Mouse (Mus musculus): ENCODE data around the gene Bmp7.

Bmp7 gene

GRCm38 (mm10) chr2:172949051-172949450, 8.9 kb upstream of the Bmp7 start:
- DNase-seq (ENCODE audit: low read depth, low spot score) = no peak

- DNase-seq (ENCODE audit: low read depth, low spot score) = no peak
Measured at GRCm38 (mm10) chr2:172940799-172941163, 660 bp upstream of the Bmp7 start.

- no peak for DNase-seq (ENCODE audit: low read depth, low spot score)
Measured at GRCm38 (mm10) chr2:172939639-172940002, 500 bp downstream of the Bmp7 start.

DNA sequence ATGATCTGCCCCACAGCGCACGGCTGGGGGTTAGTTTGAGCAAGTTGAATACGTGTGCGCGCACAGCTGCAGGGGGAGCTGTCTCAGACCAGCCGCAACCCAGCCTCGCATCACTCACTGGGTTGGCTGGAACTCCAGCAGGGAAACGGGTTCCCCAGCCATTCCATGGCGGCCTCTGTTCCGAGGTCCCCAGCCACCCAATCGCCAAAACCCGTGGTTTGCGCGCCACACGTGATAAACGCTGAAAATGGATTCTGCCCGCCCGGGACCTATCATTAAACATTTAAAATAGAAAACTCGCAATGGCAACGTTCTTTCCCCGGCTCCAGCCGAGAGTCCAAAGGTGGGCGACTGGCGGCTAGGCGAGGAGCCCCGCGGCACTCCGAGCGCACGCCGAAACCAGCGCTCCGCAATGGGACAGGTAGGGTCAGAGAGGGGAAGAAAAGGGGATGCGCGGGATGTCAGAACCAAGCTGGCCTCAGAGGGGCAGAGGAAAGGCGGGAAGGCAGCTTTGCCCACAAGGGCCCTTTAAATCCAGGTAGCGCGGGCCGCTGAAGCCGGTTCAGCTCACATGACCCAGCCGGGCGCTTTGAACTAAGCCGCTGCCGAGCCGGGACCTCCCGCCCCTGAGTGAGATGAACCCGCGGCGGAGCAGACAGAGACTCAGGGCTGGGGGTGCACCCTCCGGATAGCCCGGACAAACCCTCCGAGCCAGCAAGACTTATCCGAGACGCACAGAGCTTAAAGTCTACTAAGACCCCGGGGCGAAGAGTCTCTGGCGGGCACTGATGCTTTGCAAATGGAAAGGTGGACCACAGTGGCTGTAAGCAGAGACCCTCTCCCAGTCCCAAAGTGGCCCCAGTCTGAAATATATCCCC, 1.1 kb downstream of the Bmp7 start:
- DNase-seq (ENCODE audit: low read depth, low spot score) = no peak

- DNase-seq (ENCODE audit: low read depth, low spot score) = no peak
Measured at GRCm38 (mm10) chr2:172937326-172938190, 2.6 kb downstream of the Bmp7 start.

DNA sequence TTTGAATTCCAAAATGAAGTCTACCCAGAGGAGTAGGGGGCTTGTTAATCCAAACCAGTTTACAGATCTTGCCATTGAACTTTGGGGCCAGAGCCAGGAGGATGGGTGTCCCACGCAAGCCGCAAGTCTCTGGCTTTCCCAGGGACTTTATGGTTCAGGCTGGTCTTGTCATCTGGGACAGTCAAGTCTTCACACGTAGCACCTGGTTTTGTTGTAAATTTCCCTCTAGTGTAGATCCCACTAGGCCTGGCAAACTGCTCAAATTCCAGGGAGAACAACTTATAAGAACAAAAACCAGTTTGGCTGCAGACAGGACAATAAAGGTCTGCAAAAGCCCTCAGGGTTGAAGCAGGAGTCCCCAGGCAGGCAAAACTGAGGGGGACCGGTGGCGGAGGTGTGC, 3.3 kb downstream of the Bmp7 start:
- no peak for DNase-seq (ENCODE audit: low read depth, low spot score)

DNA sequence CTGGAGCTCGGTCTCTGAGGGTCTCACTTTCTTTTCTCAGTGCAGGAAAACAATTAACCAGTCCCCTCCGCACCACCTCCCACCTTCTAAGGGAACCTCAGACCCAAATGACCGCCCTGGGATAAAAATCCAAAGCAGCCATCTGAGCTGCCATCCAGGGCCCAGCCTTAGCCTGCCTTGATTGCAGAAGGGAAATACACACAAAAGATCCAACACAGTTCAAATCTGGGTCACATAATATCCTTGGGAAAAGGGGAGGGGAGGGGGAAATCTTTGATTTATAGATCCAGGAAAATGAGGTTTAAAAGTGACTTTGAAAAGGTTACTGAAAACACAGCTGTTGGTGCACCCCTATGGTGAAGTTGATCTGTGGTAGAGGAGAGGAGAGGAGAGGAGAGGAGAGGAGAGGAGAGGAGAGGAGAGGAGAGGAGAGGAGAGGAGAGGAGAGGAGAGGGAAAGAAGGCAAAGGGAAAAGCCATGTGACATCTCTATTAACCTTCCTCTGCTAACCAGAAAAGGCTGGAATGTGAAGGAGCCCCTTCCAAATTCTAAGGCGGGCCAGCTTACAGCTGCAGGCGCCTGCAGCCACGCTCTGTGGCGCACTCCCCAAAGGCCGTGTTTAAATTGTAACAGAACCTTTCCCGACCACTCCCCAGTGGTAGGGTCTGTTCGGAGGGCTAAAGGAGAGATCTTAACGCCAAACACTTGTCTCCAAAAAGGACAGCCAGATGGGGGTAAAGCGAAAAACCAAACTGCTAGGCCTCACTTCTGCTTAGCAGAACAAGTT, 4.2 kb downstream of the Bmp7 start:
- no peak for DNase-seq (ENCODE audit: low read depth, low spot score)

GRCm38 (mm10) chr2:172934891-172935740, 5.0 kb downstream of the Bmp7 start:
- no peak for DNase-seq (ENCODE audit: low read depth, low spot score)

GRCm38 (mm10) chr2:172934420-172934788, 5.7 kb downstream of the Bmp7 start:
- DNase-seq (ENCODE audit: low read depth, low spot score) = no peak

GRCm38 (mm10) chr2:172933631-172934419, 6.3 kb downstream of the Bmp7 start:
- DNase-seq (ENCODE audit: low read depth, low spot score) = no peak

GRCm38 (mm10) chr2:172931137-172931898, 8.8 kb downstream of the Bmp7 start:
- DNase-seq (ENCODE audit: low read depth, low spot score) = no peak

- DNase-seq (ENCODE audit: low read depth, low spot score) = no peak
Measured at GRCm38 (mm10) chr2:172929905-172930436, 10.2 kb downstream of the Bmp7 start.

DNA sequence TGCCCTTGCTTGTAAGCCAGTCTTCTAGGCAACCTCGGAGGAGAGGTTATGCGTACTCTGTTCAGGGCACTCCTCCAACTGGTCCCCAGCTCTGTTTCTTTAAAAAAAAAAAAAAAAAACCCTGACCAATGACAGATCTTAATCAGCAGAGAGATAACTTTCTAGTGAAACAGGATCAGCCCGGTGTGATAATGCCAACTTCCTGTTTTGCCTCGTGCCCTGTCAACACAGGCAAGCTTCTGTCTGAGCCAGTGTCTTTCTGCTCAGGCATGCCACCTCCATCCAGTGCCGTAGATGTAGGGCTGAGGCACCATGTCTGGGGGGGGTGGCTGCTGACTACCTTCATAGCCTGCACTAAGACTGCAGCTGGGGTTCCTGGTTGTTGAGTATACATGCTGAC, 12.5 kb downstream of the Bmp7 start:
- DNase-seq (ENCODE audit: low read depth, low spot score) = no peak

DNA sequence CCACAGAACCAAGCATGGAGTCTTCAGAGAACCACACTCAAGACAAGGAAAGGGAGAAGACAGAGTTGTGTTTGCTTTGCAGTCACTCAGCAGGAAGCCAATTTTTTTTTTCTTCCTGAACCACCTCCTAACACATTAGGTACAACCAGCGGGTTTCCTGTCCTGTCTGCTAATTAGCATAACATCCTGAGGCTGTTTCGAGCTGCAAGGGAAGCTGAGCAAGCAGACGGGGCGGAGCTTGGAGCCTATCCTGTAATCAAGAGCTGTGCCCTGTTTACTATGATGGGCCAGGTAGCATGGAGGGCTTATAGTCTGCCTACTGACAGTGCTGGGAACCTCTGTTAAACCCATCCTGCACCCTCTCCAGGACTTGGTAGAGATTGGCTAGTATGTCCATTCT, 13.8 kb downstream of the Bmp7 start:
- no peak for DNase-seq (ENCODE audit: low read depth, low spot score)

- no peak for DNase-seq (ENCODE audit: low read depth, low spot score)
Measured at GRCm38 (mm10) chr2:172924961-172925360, 15.2 kb downstream of the Bmp7 start.

DNA sequence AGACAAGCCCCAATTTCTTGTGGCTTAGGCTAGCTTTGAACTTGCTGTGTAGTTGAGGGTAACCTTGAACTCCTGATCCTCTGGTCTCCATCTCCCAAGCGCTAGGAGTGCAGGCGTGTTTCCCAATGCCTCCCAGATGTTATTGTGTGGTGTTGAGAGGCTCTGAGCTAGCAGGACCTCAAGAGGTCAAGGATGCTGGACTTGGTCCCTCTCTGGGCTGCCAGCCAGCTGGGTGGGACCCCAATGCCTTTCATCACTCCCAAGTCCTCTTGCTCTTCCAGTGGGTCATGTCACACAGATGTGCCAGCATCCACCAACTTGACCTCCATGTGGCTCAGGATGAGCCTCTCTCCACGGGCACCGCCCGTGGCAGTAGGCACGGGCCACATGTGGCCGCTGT, 16.9 kb downstream of the Bmp7 start:
- DNase-seq (ENCODE audit: low read depth, low spot score) = no peak

GRCm38 (mm10) chr2:172922597-172922996, 17.5 kb downstream of the Bmp7 start:
- DNase-seq (ENCODE audit: low read depth, low spot score) = no peak

DNA sequence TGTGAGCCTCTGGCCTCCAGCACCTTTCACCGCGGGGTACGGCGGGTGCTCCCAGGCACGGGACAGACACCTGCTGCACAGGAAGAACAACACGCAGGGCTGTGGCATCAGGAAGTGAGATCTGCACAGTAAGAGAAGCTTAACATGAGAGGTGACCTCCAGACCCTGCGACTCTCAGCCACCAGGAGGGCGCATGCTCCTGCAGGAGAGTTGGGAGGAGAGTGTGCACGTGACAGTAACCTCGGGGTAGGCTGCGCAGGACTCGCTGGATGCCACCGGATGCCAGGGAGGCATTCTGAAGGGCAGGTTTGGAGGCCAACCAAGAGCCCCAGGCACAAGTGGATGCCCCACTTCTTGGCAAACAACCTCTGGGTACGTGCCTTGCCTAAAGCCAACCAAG, 26.1 kb downstream of the Bmp7 start:
- DNase-seq (ENCODE audit: low read depth, low spot score) = no peak

GRCm38 (mm10) chr2:172911715-172912114, 28.4 kb downstream of the Bmp7 start:
- DNase-seq (ENCODE audit: low read depth, low spot score) = no peak
